Mouse (Mus musculus): ENCODE results near the gene Nyap1.

The Nyap1 gene

GRCm38 (mm10) chr5:137691881-137692280, 49.5 kb downstream of the Nyap1 start:
- DNase-seq (ENCODE audit: low read depth): peak; percentile 68

DNA sequence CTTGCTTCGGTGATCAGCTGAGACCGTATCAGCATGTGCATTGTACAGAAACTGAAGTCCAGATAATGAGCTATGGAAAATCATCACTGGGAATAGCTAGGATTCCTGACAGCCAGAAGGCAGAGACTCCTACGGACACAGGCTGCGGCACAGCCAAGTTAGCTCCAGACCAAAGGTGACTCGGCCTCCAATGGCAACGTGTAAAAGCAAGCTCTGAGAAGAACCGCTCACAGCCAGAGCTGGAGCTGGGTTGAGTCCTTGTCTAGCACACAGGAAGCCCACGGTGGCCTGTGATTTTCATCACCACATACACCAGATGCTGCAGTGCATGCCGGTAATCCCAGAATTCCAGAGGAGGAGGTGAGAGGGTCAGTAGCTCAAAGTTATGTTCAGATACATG, 50.9 kb downstream of the Nyap1 start:
- no peak for DNase-seq (ENCODE audit: low read depth)

DNA sequence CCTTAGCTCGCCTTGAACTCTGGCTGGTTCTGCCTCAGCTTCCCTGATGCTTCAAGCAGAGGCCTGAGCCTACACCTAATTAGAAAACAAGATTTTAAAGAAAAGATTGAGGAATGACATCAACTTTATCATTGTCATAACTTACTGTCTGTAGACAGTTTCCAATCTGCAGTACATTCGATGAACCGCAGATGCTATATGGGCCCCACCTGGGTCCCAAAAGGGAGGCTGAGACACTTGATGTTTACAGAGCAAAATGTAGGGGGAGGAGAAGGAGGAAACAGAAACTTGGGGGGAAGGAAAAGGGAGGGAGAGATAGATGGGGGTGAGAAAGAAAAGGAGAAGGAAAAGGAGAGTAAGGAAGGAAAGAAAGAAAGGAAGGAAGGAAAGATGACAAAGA, 51.4 kb downstream of the Nyap1 start:
- no peak for DNase-seq (ENCODE audit: low read depth)

- peak; percentile 61 for DNase-seq (ENCODE audit: low read depth)
Measured at GRCm38 (mm10) chr5:137686127-137686790, 55.1 kb downstream of the Nyap1 start.

DNA sequence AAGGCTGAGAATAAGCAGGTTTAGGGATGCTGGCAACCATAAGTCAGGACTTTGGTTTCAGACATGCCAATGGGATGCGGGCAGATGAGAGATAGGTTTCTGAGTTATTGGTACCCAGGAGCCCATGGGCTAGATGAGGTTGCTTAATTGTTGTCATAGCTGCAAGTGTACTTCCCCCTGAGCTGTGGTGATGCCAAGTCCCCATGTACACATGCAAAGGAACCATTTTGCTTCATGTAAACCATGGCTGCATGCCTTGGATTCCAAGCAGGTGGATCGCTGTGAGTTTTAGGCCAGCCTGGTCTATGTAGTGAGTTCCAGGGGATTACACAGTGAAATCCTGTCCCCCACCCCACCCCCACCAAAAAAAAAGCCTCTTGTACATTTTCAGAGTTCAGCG, 55.8 kb downstream of the Nyap1 start:
- DNase-seq (ENCODE audit: low read depth): peak; percentile 40

DNA sequence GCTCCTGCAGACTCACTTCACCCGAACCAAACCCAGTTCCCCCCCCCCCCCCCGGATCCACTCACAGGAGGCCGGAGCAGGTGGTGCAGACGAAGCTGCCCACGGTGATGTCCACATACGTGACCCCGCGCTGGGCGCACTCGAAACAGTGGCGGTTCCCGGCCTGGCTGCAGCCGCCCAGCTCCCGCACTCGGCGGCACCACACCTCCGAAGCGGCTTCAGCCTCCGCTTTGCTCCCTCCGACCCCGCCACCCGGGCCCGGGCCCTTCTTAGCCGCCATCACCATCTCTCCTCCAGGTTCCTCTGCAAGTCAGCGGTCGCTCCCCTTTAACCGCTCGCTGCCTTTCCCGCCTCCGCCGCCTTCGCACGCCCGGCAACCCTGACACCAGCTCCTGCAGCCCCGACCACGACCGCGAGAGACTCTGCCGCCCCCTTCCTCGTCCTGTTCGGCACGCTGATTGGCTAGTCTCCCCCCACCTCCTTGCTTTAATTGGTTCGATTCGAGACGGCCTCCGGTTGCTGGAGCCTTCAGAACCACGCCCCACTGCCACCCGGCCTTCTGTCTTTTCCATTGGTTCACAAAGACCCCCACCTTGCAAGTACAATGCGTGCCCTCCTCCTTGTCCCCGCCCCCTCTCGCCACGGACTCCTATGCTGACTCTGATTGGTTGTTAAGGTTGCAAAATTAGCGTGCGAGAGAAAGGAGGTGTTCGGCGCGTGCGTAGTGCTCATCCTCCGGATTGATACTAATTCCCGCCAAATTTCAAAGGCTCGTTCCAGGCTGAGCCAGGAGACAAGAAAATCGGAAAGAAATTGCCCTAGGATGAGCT, 56.9 kb downstream of the Nyap1 start, which contains the start of gene Agfg2:
Gene Agfg2 (minus strand): TSS at position 433 of the 830 bp plus-strand sequence.
- peak; percentile 100 for DNase-seq (ENCODE audit: low read depth)

DNA sequence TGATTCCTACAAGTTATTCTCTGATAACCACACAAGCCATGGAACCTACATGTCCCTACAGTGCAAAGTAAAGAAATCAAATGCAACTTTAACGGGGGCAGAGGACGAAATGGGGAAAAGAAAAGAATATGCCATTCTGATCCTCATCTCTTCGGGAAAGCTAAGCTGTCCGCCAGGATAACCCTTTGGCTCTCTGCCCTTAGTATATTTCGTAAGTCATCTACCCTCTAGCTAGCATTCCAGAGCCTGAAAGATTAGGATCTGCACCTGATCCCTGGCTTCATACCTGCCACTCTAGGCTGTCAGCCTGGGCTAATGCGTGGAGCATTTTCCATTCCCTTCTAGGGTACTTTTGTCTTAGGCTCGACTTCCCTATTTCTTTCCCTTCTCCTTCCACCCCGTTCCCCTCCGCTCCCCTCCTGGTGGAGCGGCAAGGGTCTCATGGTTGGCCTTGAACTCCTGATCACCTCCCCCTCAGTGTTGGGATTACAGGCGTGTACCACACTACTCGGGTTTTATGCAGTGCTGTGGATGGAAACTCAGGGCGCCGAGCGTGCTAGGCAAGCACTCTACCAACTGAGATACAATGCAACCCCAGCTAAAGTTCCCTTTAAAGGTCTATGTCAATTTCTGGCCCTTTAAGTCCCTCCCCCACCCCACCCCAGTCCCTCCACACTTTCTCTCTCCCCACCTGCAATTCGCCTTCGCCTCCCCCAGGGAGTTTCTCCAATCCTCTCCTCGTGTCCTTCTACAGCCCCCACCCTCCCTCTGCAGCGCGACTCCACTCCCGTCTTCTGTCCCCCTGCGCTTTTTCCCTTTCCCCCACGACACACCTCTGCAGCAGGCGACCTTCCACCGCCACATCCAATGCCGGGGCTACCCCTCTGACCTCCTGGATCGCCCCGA, 57.8 kb downstream of the Nyap1 start:
- peak; percentile 63 for DNase-seq (ENCODE audit: low read depth)

- no peak for DNase-seq (ENCODE audit: low read depth)
Measured at GRCm38 (mm10) chr5:137682526-137682925, 58.9 kb downstream of the Nyap1 start.
